Mouse (Mus musculus): ENCODE results near the gene Sirt2.

- no peak for TF ChIP-seq CTCF (IDR thresholded peaks at IDR 0.05; ENCODE audit: borderline replicate concordance, insufficient read depth, low read depth, low read length)
- no peak for TF ChIP-seq POLR2A (IDR thresholded peaks at IDR 0.05; ENCODE audit: borderline replicate concordance, insufficient read depth, low read length)
Observed at GRCm38 (mm10) chr7:28795832-28796231, 29.3 kb downstream of the Sirt2 start.

Data from cerebellum, adult 2 months (tissue).